Mouse (Mus musculus): Measurements from ENCODE around the gene Dnaaf1. TPM values are rescaled to one million over a fixed set of nuclear protein-coding genes. Genes with fewer than 3 reads are reported as not detected.

The Dnaaf1 gene
- total RNA-seq, 2 experiments from 2014 or later = 0.32 to 0.38 TPM

GRCm38 (mm10) chr8:119620116-119620840 lies 45.2 kb downstream of the Dnaaf1 start:
- Histone ChIP-seq H3K27ac (no peak overlapping the region), H3K4me3 (no peak overlapping the region)
- DNase-seq (ENCODE audit: low spot score in 2 of 2) = no peak
- no peak for TF ChIP-seq CTCF (conservative IDR thresholded peaks at IDR 0.05)

GRCm38 (mm10) chr8:119620848-119621465 lies 45.9 kb downstream of the Dnaaf1 start:
- no peak overlapping the region for H3K4me3 ChIP-seq
- no peak for DNase-seq (ENCODE audit: low spot score in 2 of 2)
- TF ChIP-seq CTCF (conservative IDR thresholded peaks at IDR 0.05) = no peak
- H3K27ac ChIP-seq = no peak overlapping the region

GRCm38 (mm10) chr8:119622555-119622954 lies 47.5 kb downstream of the Dnaaf1 start:
- Histone ChIP-seq H3K4me3 (no peak overlapping the region), H3K27ac (no peak overlapping the region)
- no peak for DNase-seq (ENCODE audit: low spot score in 2 of 2)
- no peak for TF ChIP-seq CTCF (conservative IDR thresholded peaks at IDR 0.05)

GRCm38 (mm10) chr8:119623061-119623460 lies 48.0 kb downstream of the Dnaaf1 start:
- no peak overlapping the region for H3K27ac ChIP-seq
- no peak for DNase-seq (ENCODE audit: low spot score in 2 of 2)
- TF ChIP-seq CTCF (conservative IDR thresholded peaks at IDR 0.05) = no peak
- no peak overlapping the region for H3K4me3 ChIP-seq

GRCm38 (mm10) chr8:119623744-119624143 lies 48.7 kb downstream of the Dnaaf1 start:
- TF ChIP-seq CTCF (conservative IDR thresholded peaks at IDR 0.05) = no peak
- H3K27ac ChIP-seq = no peak overlapping the region
- DNase-seq (ENCODE audit: low spot score in 2 of 2) = no peak
- H3K4me3 ChIP-seq = no peak overlapping the region

GRCm38 (mm10) chr8:119624916-119625315 lies 49.9 kb downstream of the Dnaaf1 start:
- H3K27ac ChIP-seq = no peak overlapping the region
- TF ChIP-seq CTCF (conservative IDR thresholded peaks at IDR 0.05) = no peak
- no peak overlapping the region for H3K4me3 ChIP-seq
- DNase-seq (ENCODE audit: low spot score in 2 of 2) = no peak

- H3K27ac ChIP-seq = no peak overlapping the region
- DNase-seq (ENCODE audit: low spot score in 2 of 2) = no peak
- H3K4me3 ChIP-seq = no peak overlapping the region
- TF ChIP-seq CTCF (conservative IDR thresholded peaks at IDR 0.05) = no peak
Observed at GRCm38 (mm10) chr8:119625788-119626187, 50.8 kb downstream of the Dnaaf1 start.

- TF ChIP-seq CTCF (conservative IDR thresholded peaks at IDR 0.05) = no peak
- H3K27ac ChIP-seq = no peak overlapping the region
- H3K4me3 ChIP-seq = no peak overlapping the region
- no peak for DNase-seq (ENCODE audit: low spot score in 2 of 2)
Observed at GRCm38 (mm10) chr8:119627199-119627598, 52.2 kb downstream of the Dnaaf1 start.

GRCm38 (mm10) chr8:119627613-119628359 lies 52.8 kb downstream of the Dnaaf1 start:
- Histone ChIP-seq H3K27ac (no peak overlapping the region), H3K4me3 (no peak overlapping the region)
- no peak for DNase-seq (ENCODE audit: low spot score in 2 of 2)
- TF ChIP-seq CTCF (conservative IDR thresholded peaks at IDR 0.05) = no peak

- H3K4me3 ChIP-seq = no peak overlapping the region
- no peak overlapping the region for H3K27ac ChIP-seq
- no peak for DNase-seq (ENCODE audit: low spot score in 2 of 2)
- no peak for TF ChIP-seq CTCF (conservative IDR thresholded peaks at IDR 0.05)
Observed at GRCm38 (mm10) chr8:119630841-119631240, 55.8 kb downstream of the Dnaaf1 start.

GRCm38 (mm10) chr8:119632246-119632645 lies 57.2 kb downstream of the Dnaaf1 start:
- no peak overlapping the region for H3K4me3 ChIP-seq
- DNase-seq (ENCODE audit: low spot score in 2 of 2) = no peak
- no peak overlapping the region for H3K27ac ChIP-seq
- TF ChIP-seq CTCF (conservative IDR thresholded peaks at IDR 0.05) = no peak

GRCm38 (mm10) chr8:119632909-119633308 lies 57.9 kb downstream of the Dnaaf1 start:
- no peak for DNase-seq (ENCODE audit: low spot score in 2 of 2)
- no peak for TF ChIP-seq CTCF (conservative IDR thresholded peaks at IDR 0.05)
- Histone ChIP-seq H3K4me3 (no peak overlapping the region), H3K27ac (no peak overlapping the region)

- no peak for TF ChIP-seq CTCF (conservative IDR thresholded peaks at IDR 0.05)
- no peak for DNase-seq (ENCODE audit: low spot score in 2 of 2)
- 0 out of 2 replicates have a peak overlapping the region, but pooled peaks have one; percentile 5 for H3K27ac ChIP-seq
Observed at GRCm38 (mm10) chr8:119634616-119635336, 59.7 kb downstream of the Dnaaf1 start.

More at GRCm38 (mm10) chr8:119634616-119635336, 59.7 kb downstream of the Dnaaf1 start:
- H3K4me3 ChIP-seq = no peak overlapping the region

Measured in layer of hippocampus, adult 2 months (tissue).